9 mouse cellular contexts compared by ENCODE assay signal in genomic region chr11:46298889-46299785, GRCm38 (mm10). TPM values are rescaled to one million over a fixed set of nuclear protein-coding genes. Genes with fewer than 3 reads are reported as not detected.
DNase-seq lines count a peak whose midpoint lies in the region; ATAC-seq and TF ChIP-seq lines count a peak whose summit lies in the region.
"Had no signal": no experiment of that assay in that cellular context is flagged by ENCODE, and none has a peak within 500 bp of the region (broad histone marks: within the 10 kb centered on the region; RNA-seq: fewer than 3 reads in every experiment).

No protein-coding gene starts in this region.

- H3K9me3 ChIP-seq in lung, embryonic 14.5 days (ENCODE audit: low read depth, low read length) = no peaks in the 10 kb centered on the region

- TF ChIP-seq CTCF in lung, embryonic 14.5 days (IDR thresholded peaks at IDR 0.05; ENCODE audit: low read depth) = no peak

- H3K27me3 ChIP-seq in lung, embryonic 14.5 days (ENCODE audit: insufficient read depth, low read length) = no peaks in the 10 kb centered on the region

- 47% methylated on average over 13 of the region's 13 CpGs for WGBS in lung, embryonic 14.5 days

- no peak overlapping the region for H3K9ac ChIP-seq in lung, embryonic 14.5 days

- H3K36me3 ChIP-seq in lung, embryonic 14.5 days (ENCODE audit: insufficient read depth) = no peaks in the 10 kb centered on the region

- peak; percentile 47 for DNase-seq in adrenal gland, adult 2 months
- DNase-seq in adrenal gland, adult 8-10 months = no peak
- DNase-seq in lung, embryonic 14.5 days = peak; percentile 17
- no peak for DNase-seq in lung, postnatal 25 days (ENCODE audit: low spot score)
- DNase-seq in cerebellum, adult 9-10 months = peak; percentile 94
- DNase-seq in kidney, postnatal 25 days = peak; percentile 66 to 79
- DNase-seq in gastrocnemius, postnatal 4 days (ENCODE audit: low spot score in 2 of 2) = no peak
- no peak for DNase-seq in layer of hippocampus, adult 9-10 months (ENCODE audit: low spot score)

- no peaks in the 10 kb centered on the region for H3K4me1 ChIP-seq in lung, embryonic 14.5 days (ENCODE audit: insufficient read depth)

- no peak overlapping the region for H3K4me3 ChIP-seq in lung, embryonic 14.5 days (ENCODE audit: low read depth, low read length)

- no peak for ATAC-seq in lung, embryonic 14.5 days (ENCODE audit: insufficient read depth)
- ATAC-seq: inflammation-experienced regulatory T-cells, adult 6 months had no signal

- H3K27ac ChIP-seq in lung, embryonic 14.5 days (ENCODE audit: low read depth) = no peak overlapping the region; the same call in 1 of the 2 replicates

- H3K4me2 ChIP-seq in lung, embryonic 14.5 days = no peak overlapping the region

RNA-seq across cellular contexts. Expression of gene Cyfip2, which starts 13.5 kb away (rescaled TPM):
- total RNA-seq in adrenal gland, adult 2 months (2021) = 10 to 100 TPM; 68.1 to 95.2 TPM
- polyA plus RNA-seq in adrenal gland, adult 2 months (2012; rRNA removed) = 24.4 and 34.7 TPM in 2 replicates
- 100 to 1,000 TPM; 118 to 135 (median 125) TPM for total RNA-seq in adrenal gland, adult 8-10 months (2022)
- polyA plus RNA-seq in lung, embryonic 14.5 days (2014; fragmentation: Nextera tagmentation; extraction: Ambion mirVana) = 5.9 and 6.1 TPM in 2 replicates
- total RNA-seq in gastrocnemius, postnatal 4 days (2021) = 1 to 10 TPM; 2.1 to 2.3 TPM

Comparison
In these comparisons a context has a peak if more than half of its experiments do, and no peak if none do; other contexts are left out.
1. DNase-seq: peak in adrenal gland, adult 2 months (single experiment), lung, embryonic 14.5 days (single experiment), cerebellum, adult 9-10 months (single experiment) and kidney, postnatal 25 days (2 of 2); none in adrenal gland, adult 8-10 months (single experiment), lung, postnatal 25 days (single experiment), gastrocnemius, postnatal 4 days (0 of 2) and layer of hippocampus, adult 9-10 months (single experiment).
2. RNA of gene Cyfip2, which starts 13.5 kb away (total RNA-seq): 118 to 135 TPM in adrenal gland, adult 8-10 months and 68.1 to 95.2 TPM in adrenal gland, adult 2 months; 2.1 to 2.3 TPM in gastrocnemius, postnatal 4 days; every median in the first group is over 10 times any median in the second.